Mouse (Mus musculus): ENCODE measurements around the gene Dgkq.

- TF ChIP-seq CTCF (IDR thresholded peaks at IDR 0.05; ENCODE audit: insufficient read depth, low read depth, low read length) (no peak), POLR2A (IDR thresholded peaks at IDR 0.05; ENCODE audit: insufficient read depth, low read depth, low read length) (no peak)
Observed at GRCm38 (mm10) chr5:108678296-108678854, 8.9 kb upstream of the Dgkq start.
